Mouse (Mus musculus) left cerebral cortex, adult 18-20 months (tissue): ENCODE measurements at regions not wholly inside any gene's neighbourhood (a gene's known extent, or its start where the extent isn't known, plus 50 kb on each side); places are given as distances from the start of the nearest gene placed in this dataset.

Experiments used
- DNase-seq, 2 experiments: peaks; one replicate each; pipeline ENCODE4 v3.0.0; 2021 to 2022; ENCODE audit warnings: low spot score in 2 of 2, mixed read lengths in 1 of 2

- no peak for DNase-seq
Measured at GRCm38 (mm10) chr10:30265129-30265528, 64.8 kb upstream of the Cenpw start.

- no peak for DNase-seq
Measured at GRCm38 (mm10) chr10:30259716-30260115, 59.4 kb upstream of the Cenpw start.

- no peak for DNase-seq
Measured at GRCm38 (mm10) chr10:30257889-30258288, 57.5 kb upstream of the Cenpw start.
